Mouse (Mus musculus): Measurements from ENCODE around the gene Clca4a. TPM values are rescaled to one million over a fixed set of nuclear protein-coding genes. Genes with fewer than 3 reads are reported as not detected.

The Clca4a gene
- polyA plus RNA-seq (2015; fragmentation: Nextera tagmentation; extraction: Ambion mirVana): 0.11 TPM in 1 of 2 replicates, not detected in the other

GRCm38 (mm10) chr3:144974945-144975344 is at the start of gene Clca4a:
Gene Clca4a, minus strand, starts transcription at chr3:144975045.
- ATAC-seq (ENCODE audit: insufficient number of reproducible peaks, low FRiP score, low TSS enrichment, low read depth): no peak
- Histone ChIP-seq H3K36me3 (no peaks in the 10 kb centered on the region), H3K4me3 (replicated peaks) (no peak within 1 kb of the TSS), H3K27ac (replicated peaks) (no peak within 1 kb of the TSS), H3K9ac (no peak within 1 kb of the TSS), H3K9me3 (replicated peaks) (no peaks in the 10 kb centered on the region), H3K4me2 (replicated peaks) (no peak within 1 kb of the TSS), H3K4me1 (no peaks in the 10 kb centered on the region), H3K27me3 (no peaks in the 10 kb centered on the region)

GRCm38 (mm10) chr3:145017807-145018206 is 43.0 kb upstream of the Clca4a start:
- H3K27me3 ChIP-seq: no peaks in the 10 kb centered on the region
- no peak overlapping the region for H3K27ac ChIP-seq (replicated peaks)
- H3K9ac ChIP-seq: no peak overlapping the region
- H3K4me2 ChIP-seq (replicated peaks): no peak overlapping the region
- no peak for ATAC-seq (ENCODE audit: insufficient number of reproducible peaks, low FRiP score, low TSS enrichment, low read depth)
- H3K36me3 ChIP-seq: no peaks in the 10 kb centered on the region
- H3K9me3 ChIP-seq (replicated peaks): no peaks in the 10 kb centered on the region
- no peak overlapping the region for H3K4me3 ChIP-seq (replicated peaks)
- 62% methylated on average over 3 of the region's 3 CpGs for WGBS
- no peaks in the 10 kb centered on the region for H3K4me1 ChIP-seq

GRCm38 (mm10) chr3:145004422-145004821 is 29.6 kb upstream of the Clca4a start:
- Histone ChIP-seq H3K27me3 (no peaks in the 10 kb centered on the region), H3K9ac (no peak overlapping the region), H3K4me3 (replicated peaks) (no peak overlapping the region), H3K9me3 (replicated peaks) (no peaks in the 10 kb centered on the region), H3K27ac (replicated peaks) (no peak overlapping the region), H3K4me2 (replicated peaks) (no peak overlapping the region), H3K4me1 (no peaks in the 10 kb centered on the region), H3K36me3 (no peaks in the 10 kb centered on the region)
- 30% methylated on average over 5 of the region's 5 CpGs for WGBS
- ATAC-seq (ENCODE audit: insufficient number of reproducible peaks, low FRiP score, low TSS enrichment, low read depth): no peak

GRCm38 (mm10) chr3:145000912-145001311 is 26.1 kb upstream of the Clca4a start:
- H3K4me1 ChIP-seq: no peaks in the 10 kb centered on the region
- H3K9me3 ChIP-seq (replicated peaks): no peaks in the 10 kb centered on the region
- H3K27me3 ChIP-seq: no peaks in the 10 kb centered on the region
- H3K9ac ChIP-seq: no peak overlapping the region
- no peak for ATAC-seq (ENCODE audit: insufficient number of reproducible peaks, low FRiP score, low TSS enrichment, low read depth)
- no peaks in the 10 kb centered on the region for H3K36me3 ChIP-seq
- H3K27ac ChIP-seq (replicated peaks): no peak overlapping the region
- WGBS: 69% methylated on average over 1 of the region's 1 CpGs
- no peak overlapping the region for H3K4me2 ChIP-seq (replicated peaks)
- H3K4me3 ChIP-seq (replicated peaks): no peak overlapping the region

- Histone ChIP-seq H3K27ac (replicated peaks) (no peak overlapping the region), H3K36me3 (no peaks in the 10 kb centered on the region), H3K4me2 (replicated peaks) (no peak overlapping the region), H3K4me1 (no peaks in the 10 kb centered on the region), H3K4me3 (replicated peaks) (no peak overlapping the region), H3K9me3 (replicated peaks) (no peaks in the 10 kb centered on the region), H3K9ac (no peak overlapping the region), H3K27me3 (no peaks in the 10 kb centered on the region)
- ATAC-seq (ENCODE audit: insufficient number of reproducible peaks, low FRiP score, low TSS enrichment, low read depth): no peak
- WGBS: 82% methylated on average over 5 of the region's 5 CpGs
These were observed 18.2 kb upstream of the Clca4a start for GRCm38 (mm10) chr3:144993055-144993454.

GRCm38 (mm10) chr3:144992618-144993017 is 17.8 kb upstream of the Clca4a start:
- no peaks in the 10 kb centered on the region for H3K9me3 ChIP-seq (replicated peaks)
- H3K9ac ChIP-seq: no peak overlapping the region
- no peaks in the 10 kb centered on the region for H3K27me3 ChIP-seq
- no peak overlapping the region for H3K4me3 ChIP-seq (replicated peaks)
- H3K27ac ChIP-seq (replicated peaks): no peak overlapping the region
- no peak for ATAC-seq (ENCODE audit: insufficient number of reproducible peaks, low FRiP score, low TSS enrichment, low read depth)
- H3K4me2 ChIP-seq (replicated peaks): no peak overlapping the region
- no peaks in the 10 kb centered on the region for H3K36me3 ChIP-seq
- no peaks in the 10 kb centered on the region for H3K4me1 ChIP-seq

GRCm38 (mm10) chr3:144985890-144986289 is 11.0 kb upstream of the Clca4a start:
- WGBS: 79% methylated on average over 5 of the region's 5 CpGs
- no peak for ATAC-seq (ENCODE audit: insufficient number of reproducible peaks, low FRiP score, low TSS enrichment, low read depth)
- Histone ChIP-seq H3K4me3 (replicated peaks) (no peak overlapping the region), H3K4me1 (no peaks in the 10 kb centered on the region), H3K27ac (replicated peaks) (no peak overlapping the region), H3K36me3 (no peaks in the 10 kb centered on the region), H3K4me2 (replicated peaks) (no peak overlapping the region), H3K9ac (no peak overlapping the region), H3K27me3 (no peaks in the 10 kb centered on the region), H3K9me3 (replicated peaks) (no peaks in the 10 kb centered on the region)

GRCm38 (mm10) chr3:144980551-144980950 is 5.7 kb upstream of the Clca4a start:
- H3K36me3 ChIP-seq: no peaks in the 10 kb centered on the region
- H3K27ac ChIP-seq (replicated peaks): no peak overlapping the region
- no peak overlapping the region for H3K4me2 ChIP-seq (replicated peaks)
- no peak for ATAC-seq (ENCODE audit: insufficient number of reproducible peaks, low FRiP score, low TSS enrichment, low read depth)
- no peak overlapping the region for H3K9ac ChIP-seq
- no peaks in the 10 kb centered on the region for H3K4me1 ChIP-seq
- H3K27me3 ChIP-seq: no peaks in the 10 kb centered on the region
- no peaks in the 10 kb centered on the region for H3K9me3 ChIP-seq (replicated peaks)
- H3K4me3 ChIP-seq (replicated peaks): no peak overlapping the region
- 82% methylated on average over 6 of the region's 6 CpGs for WGBS

GRCm38 (mm10) chr3:144977631-144978030 is 2.8 kb upstream of the Clca4a start:
- Histone ChIP-seq H3K36me3 (no peaks in the 10 kb centered on the region), H3K27me3 (no peaks in the 10 kb centered on the region), H3K9ac (no peak overlapping the region), H3K9me3 (replicated peaks) (no peaks in the 10 kb centered on the region), H3K4me1 (no peaks in the 10 kb centered on the region), H3K4me2 (replicated peaks) (no peak overlapping the region), H3K4me3 (replicated peaks) (no peak overlapping the region), H3K27ac (replicated peaks) (no peak overlapping the region)
- no peak for ATAC-seq (ENCODE audit: insufficient number of reproducible peaks, low FRiP score, low TSS enrichment, low read depth)
- WGBS: 26% methylated on average over 4 of the region's 4 CpGs

- Histone ChIP-seq H3K27me3 (no peaks in the 10 kb centered on the region), H3K27ac (replicated peaks) (no peak overlapping the region), H3K4me3 (replicated peaks) (no peak overlapping the region), H3K4me1 (no peaks in the 10 kb centered on the region), H3K4me2 (replicated peaks) (no peak overlapping the region), H3K9ac (no peak overlapping the region), H3K36me3 (no peaks in the 10 kb centered on the region), H3K9me3 (replicated peaks) (no peaks in the 10 kb centered on the region)
- ATAC-seq (ENCODE audit: insufficient number of reproducible peaks, low FRiP score, low TSS enrichment, low read depth): no peak
- WGBS: 67% methylated on average over 1 of the region's 1 CpGs
These were observed 1.2 kb upstream of the Clca4a start for GRCm38 (mm10) chr3:144976091-144976490.

GRCm38 (mm10) chr3:144971553-144972270 is 3.1 kb downstream of the Clca4a start:
- WGBS: 69% methylated on average over 9 of the region's 9 CpGs
- Histone ChIP-seq H3K27ac (replicated peaks) (no peak overlapping the region), H3K9me3 (replicated peaks) (no peaks in the 10 kb centered on the region), H3K4me2 (replicated peaks) (no peak overlapping the region), H3K36me3 (no peaks in the 10 kb centered on the region), H3K4me3 (replicated peaks) (no peak overlapping the region), H3K9ac (no peak overlapping the region), H3K27me3 (no peaks in the 10 kb centered on the region), H3K4me1 (no peaks in the 10 kb centered on the region)
- ATAC-seq (ENCODE audit: insufficient number of reproducible peaks, low FRiP score, low TSS enrichment, low read depth): no peak

- H3K4me3 ChIP-seq (replicated peaks): no peak overlapping the region
- no peaks in the 10 kb centered on the region for H3K9me3 ChIP-seq (replicated peaks)
- no peak overlapping the region for H3K27ac ChIP-seq (replicated peaks)
- no peaks in the 10 kb centered on the region for H3K27me3 ChIP-seq
- no peaks in the 10 kb centered on the region for H3K4me1 ChIP-seq
- WGBS: 67% methylated on average over 1 of the region's 1 CpGs
- no peaks in the 10 kb centered on the region for H3K36me3 ChIP-seq
- no peak for ATAC-seq (ENCODE audit: insufficient number of reproducible peaks, low FRiP score, low TSS enrichment, low read depth)
- H3K4me2 ChIP-seq (replicated peaks): no peak overlapping the region
- no peak overlapping the region for H3K9ac ChIP-seq
These were observed 5.1 kb downstream of the Clca4a start for GRCm38 (mm10) chr3:144969755-144970154.

Measured in embryonic facial prominence, embryonic 15.5 days (tissue).